Mouse (Mus musculus) small intestine, adult 2 months (tissue): ENCODE data around the gene Fat3.

ENCODE experiments used
- CTCF ChIP-seq: fragments of 200-500 bp; IDR thresholded peaks from 2 replicates; pipeline ENCODE4 v1.5.1; 2012; ENCODE audit warnings: low read depth, mild to moderate bottlenecking, control low read depth, inconsistent platforms, low read length, moderate library complexity, mixed read lengths; ENCODE audit not compliant: insufficient replicate concordance, insufficient read length; ENCODE audit errors: extremely low read depth
- POLR2A ChIP-seq: fragments of 200-500 bp; IDR thresholded peaks from 2 replicates; pipeline ENCODE4 v1.6.1; 2012; ENCODE audit warnings: low read depth, mild to moderate bottlenecking, control low read depth, inconsistent platforms, low read length, moderate library complexity

DNA sequence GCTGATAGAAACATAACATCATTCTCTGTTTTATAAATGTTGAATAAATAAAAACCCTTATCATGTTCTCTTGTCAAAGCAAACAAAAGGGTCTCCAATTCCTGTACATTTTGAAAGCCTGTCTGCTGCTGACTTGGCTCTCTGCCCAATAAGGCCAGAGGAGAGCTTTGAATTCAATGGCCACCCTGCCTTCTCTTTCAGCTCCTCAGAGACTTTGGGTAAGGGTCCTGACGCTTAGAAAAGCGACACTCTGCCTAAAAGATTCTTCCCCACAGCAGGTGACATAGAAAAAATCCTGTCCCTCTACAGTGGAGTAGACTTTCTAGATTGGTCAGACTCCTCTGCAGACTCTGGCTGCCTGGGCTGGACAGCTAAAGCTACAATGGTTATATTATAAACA is 421.8 kb downstream of the Fat3 start:
- TF ChIP-seq POLR2A (no peak), CTCF (no peak)
